Comparison of ENCODE assay signal across 15 mouse cellular contexts in genomic region chr10:118043761-118044160, GRCm38 (mm10).
DNase-seq lines count a peak whose midpoint lies in the region; ATAC-seq and TF ChIP-seq lines count a peak whose summit lies in the region.
"Had no signal": no experiment of that assay in that cellular context is flagged by ENCODE, and none has a peak within 500 bp of the region (broad histone marks: within the 10 kb centered on the region; RNA-seq: fewer than 3 reads in every experiment).

No protein-coding gene starts in this region.

- no peak overlapping the region for H3K4me3 ChIP-seq in limb, embryonic 14.5 days (replicated peaks; ENCODE audit: low read length)
- H3K4me3 ChIP-seq in limb, embryonic 10.5 days, result no peak overlapping the region
- no peak overlapping the region for H3K4me3 ChIP-seq in limb, embryonic 15.5 days
- H3K4me3 ChIP-seq: embryonic facial prominence, embryonic 15.5 days; hindbrain, embryonic 10.5 days; stomach, embryonic 15.5 days had no signal

- no peak overlapping the region for H3K4me2 ChIP-seq in limb, embryonic 14.5 days (replicated peaks; ENCODE audit: low read depth, low read length, severe bottlenecking)
- peak overlapping the region; percentile 8; the same call in 1 of the 2 replicates for H3K4me2 ChIP-seq in limb, embryonic 15.5 days
- H3K4me2 ChIP-seq: embryonic facial prominence, embryonic 15.5 days; stomach, embryonic 15.5 days had no signal

- no peaks in the 10 kb centered on the region for H3K27me3 ChIP-seq in limb, embryonic 14.5 days (ENCODE audit: control insufficient read depth, insufficient read depth, low read length)
- no peaks in the 10 kb centered on the region for H3K27me3 ChIP-seq in limb, embryonic 10.5 days (ENCODE audit: low read depth, poor library complexity, severe bottlenecking)
- H3K27me3 ChIP-seq in limb, embryonic 15.5 days, result no peaks in the 10 kb centered on the region
- H3K27me3 ChIP-seq: embryonic facial prominence, embryonic 15.5 days; stomach, embryonic 15.5 days had no signal

- intact Hi-C loops in heart, postnatal 14 days (cut with DNase I), result no loop called here
- intact Hi-C loops in left cerebral cortex, postnatal 10 days (cut with DNase I), result no loop called here

- DNase-seq in heart, adult 18-20 months, result peak; percentile 45 to 74
- no peak for DNase-seq in heart, postnatal 14 days
- peak; percentile 47 for DNase-seq in limb, embryonic 14.5 days (ENCODE audit: low spot score)
- DNase-seq in limb, embryonic 10.5 days (ENCODE audit: low spot score), result no peak
- peak; percentile 29 for DNase-seq in brain, adult 2 months (ENCODE audit: low read depth, low spot score)
- DNase-seq in left cerebral cortex, postnatal 10 days (ENCODE audit: extremely low spot score in 1 of 2, low spot score in 2 of 2), result no peak
- DNase-seq: cerebellum, postnatal 10 days; liver, postnatal 0 days; right cerebral cortex, postnatal 4 days; thymus, postnatal 36 days had no signal

- no peaks in the 10 kb centered on the region for H3K4me1 ChIP-seq in limb, embryonic 14.5 days (ENCODE audit: control insufficient read depth, insufficient read depth, low read length)
- H3K4me1 ChIP-seq in limb, embryonic 10.5 days, result no peaks in the 10 kb centered on the region
- peaks cover 7% of the 10 kb centered on the region for H3K4me1 ChIP-seq in limb, embryonic 15.5 days
- H3K4me1 ChIP-seq: embryonic facial prominence, embryonic 15.5 days; hindbrain, embryonic 10.5 days; stomach, embryonic 15.5 days had no signal

- ATAC-seq in limb, embryonic 14.5 days (ENCODE audit: low FRiP score, low read depth), result no peak
- ATAC-seq in limb, embryonic 15.5 days (ENCODE audit: insufficient number of reproducible peaks, low FRiP score, low TSS enrichment, low read depth), result no peak
- ATAC-seq: CD4-positive, CD25-positive, alpha-beta regulatory T cell, adult 4 months; liver, postnatal 0 days had no signal

- H3K9ac ChIP-seq in limb, embryonic 14.5 days (ENCODE audit: low read depth, low read length, severe bottlenecking), result no peak overlapping the region
- H3K9ac ChIP-seq in limb, embryonic 15.5 days, result no peak overlapping the region
- H3K9ac ChIP-seq: embryonic facial prominence, embryonic 15.5 days; liver, postnatal 0 days; stomach, embryonic 15.5 days had no signal

- no peak for TF ChIP-seq POLR2A in limb, embryonic 14.5 days (IDR thresholded peaks at IDR 0.05; ENCODE audit: borderline replicate concordance, extremely low read depth, insufficient read depth, insufficient read length)

- WGBS in limb, embryonic 14.5 days, result 51% methylated on average over 13 of the region's 13 CpGs
- WGBS in limb, embryonic 10.5 days, result 70% methylated on average over 13 of the region's 13 CpGs
- 49% methylated on average over 13 of the region's 13 CpGs for WGBS in limb, embryonic 15.5 days

- H3K36me3 ChIP-seq in limb, embryonic 14.5 days (ENCODE audit: control insufficient read depth, insufficient read depth, low read length), result no peaks in the 10 kb centered on the region
- no peaks in the 10 kb centered on the region for H3K36me3 ChIP-seq in limb, embryonic 10.5 days
- H3K36me3 ChIP-seq in limb, embryonic 15.5 days, result no peaks in the 10 kb centered on the region
- H3K36me3 ChIP-seq: embryonic facial prominence, embryonic 15.5 days; hindbrain, embryonic 10.5 days; stomach, embryonic 15.5 days had no signal

- no peak overlapping the region for H3K27ac ChIP-seq in limb, embryonic 14.5 days (replicated peaks; ENCODE audit: low read depth, low read length)
- H3K27ac ChIP-seq in limb, embryonic 10.5 days, result no peak overlapping the region
- peak overlapping the region; percentile 33; the same call in 1 of the 2 replicates for H3K27ac ChIP-seq in limb, embryonic 15.5 days
- H3K27ac ChIP-seq: embryonic facial prominence, embryonic 15.5 days; hindbrain, embryonic 10.5 days; stomach, embryonic 15.5 days had no signal

- H3K9me3 ChIP-seq in limb, embryonic 14.5 days (ENCODE audit: control insufficient read depth, low read length), result no peaks in the 10 kb centered on the region
- H3K9me3 ChIP-seq in limb, embryonic 10.5 days (replicated peaks), result no peaks in the 10 kb centered on the region
- no peaks in the 10 kb centered on the region for H3K9me3 ChIP-seq in limb, embryonic 15.5 days
- H3K9me3 ChIP-seq: embryonic facial prominence, embryonic 15.5 days; hindbrain, embryonic 10.5 days; stomach, embryonic 15.5 days had no signal

Comparison
In these comparisons a context has a peak if more than half of its experiments do, and no peak if none do; other contexts are left out.
1. DNase-seq: peak in heart, adult 18-20 months (2 of 2), limb, embryonic 14.5 days (single experiment) and brain, adult 2 months (single experiment); none in heart, postnatal 14 days (0 of 2), limb, embryonic 10.5 days (single experiment) and left cerebral cortex, postnatal 10 days (0 of 2).